Mouse (Mus musculus) T-cell, adult 66 days (primary cell): ENCODE measurements around the gene Aadacl2. TPM values are rescaled to one million over a fixed set of nuclear protein-coding genes. Genes with fewer than 3 reads are reported as not detected.

Experiments used
- total RNA-seq, 2 experiments: library from RNA; stranded (reverse); gene quantifications; 3 replicates in 1 of 2; 4 replicates in 1 of 2; pipeline ENCODE4 v1.2.4; 2023

The Aadacl2 gene
- not detected for total RNA-seq

GRCm38 (mm10) chr3:60006443-60006842 is at the start of gene Aadacl2:
TSS of gene Aadacl2 (plus strand) at chr3:60006743.

GRCm38 (mm10) chr3:60025417-60025816 is 18.9 kb downstream of the Aadacl2 start, which contains the start of gene Aadac:
TSS of gene Aadac (plus strand) at chr3:60025717.

Other genes starting within 250 kb of the Aadacl2 start
- not detected for gene Gm8298, start 145.7 kb upstream of the Aadacl2 start, total RNA-seq
- gene C130079G13Rik, start 81.5 kb upstream of the Aadacl2 start, total RNA-seq: not detected
- gene Aadac, start 19.0 kb downstream of the Aadacl2 start, total RNA-seq: not detected
- not detected for gene Sucnr1, start 75.1 kb downstream of the Aadacl2 start, total RNA-seq